Mouse (Mus musculus): ENCODE measurements at regions not wholly inside any gene's neighbourhood (a gene's known extent, or its start where the extent isn't known, plus 50 kb on each side); places are given as distances from the start of the nearest gene placed in this dataset.
"Not testable (repeated sequence)": the region's sequence is repeated elsewhere in the genome, so short reads cannot be mapped to it uniquely, and the experiment has no call there.

DNA sequence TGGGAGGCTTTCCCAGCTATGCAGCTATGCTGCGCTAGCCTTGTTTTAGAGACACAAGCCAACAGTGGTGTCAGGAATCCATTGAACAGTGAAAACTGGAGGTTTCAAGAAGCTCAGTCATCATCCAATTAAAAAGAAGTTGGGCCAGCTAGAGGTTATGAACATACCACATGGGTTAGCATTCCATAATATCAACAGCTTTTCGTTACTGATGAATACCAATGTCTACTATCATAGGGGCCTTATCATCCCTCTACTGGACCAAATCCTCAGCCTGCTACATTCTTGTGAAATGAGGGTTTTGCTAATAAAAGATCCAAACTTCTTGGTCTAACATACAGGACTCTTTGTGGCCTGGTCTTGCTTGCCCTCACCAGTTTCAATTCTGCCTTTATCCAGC, 124.8 kb upstream of the Fam78b start:
- DNase-seq (ENCODE audit: extremely low spot score in 1 of 2, low spot score in 2 of 2) = no peak
- intact Hi-C loops (cut with DNase I) = no loop called here

DNA sequence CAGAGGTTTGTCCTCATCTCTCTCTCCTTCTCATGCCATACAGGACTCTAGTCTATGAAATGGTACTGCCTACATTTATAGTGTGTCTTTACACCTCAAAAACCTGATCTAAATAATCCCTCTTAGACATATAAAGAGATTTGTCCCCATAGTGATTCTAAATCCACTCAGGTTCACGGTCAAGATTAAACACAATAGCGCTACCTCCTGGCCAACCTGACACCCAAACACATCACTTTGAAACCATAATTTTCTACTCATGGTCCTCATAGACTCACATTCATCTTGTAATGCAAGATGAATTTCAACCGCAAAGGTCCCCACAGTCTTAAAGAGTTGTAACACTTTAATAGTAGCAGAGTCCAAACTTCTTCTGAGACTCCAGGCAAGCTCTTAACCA, 118.0 kb upstream of the Fam78b start:
- intact Hi-C loops (cut with DNase I) = no loop called here

GRCm38 (mm10) chr1:166895945-166896344, 105.3 kb upstream of the Fam78b start:
- intact Hi-C loops (cut with DNase I) = no loop called here
- DNase-seq (ENCODE audit: extremely low spot score in 1 of 2, low spot score in 2 of 2) = no peak

More for the DNA sequence above, 118.0 kb upstream of the Fam78b start:
- DNase-seq (ENCODE audit: extremely low spot score in 1 of 2, low spot score in 2 of 2) = no peak

GRCm38 (mm10) chr1:166898741-166899140, 102.5 kb upstream of the Fam78b start:
- DNase-seq (ENCODE audit: extremely low spot score in 1 of 2, low spot score in 2 of 2) = no peak
- intact Hi-C loops (cut with DNase I) = no loop called here

- intact Hi-C loops (cut with DNase I) = no loop called here
- DNase-seq (ENCODE audit: extremely low spot score in 1 of 2, low spot score in 2 of 2) = no peak
Measured at GRCm38 (mm10) chr1:166899238-166899637, 102.0 kb upstream of the Fam78b start.

DNA sequence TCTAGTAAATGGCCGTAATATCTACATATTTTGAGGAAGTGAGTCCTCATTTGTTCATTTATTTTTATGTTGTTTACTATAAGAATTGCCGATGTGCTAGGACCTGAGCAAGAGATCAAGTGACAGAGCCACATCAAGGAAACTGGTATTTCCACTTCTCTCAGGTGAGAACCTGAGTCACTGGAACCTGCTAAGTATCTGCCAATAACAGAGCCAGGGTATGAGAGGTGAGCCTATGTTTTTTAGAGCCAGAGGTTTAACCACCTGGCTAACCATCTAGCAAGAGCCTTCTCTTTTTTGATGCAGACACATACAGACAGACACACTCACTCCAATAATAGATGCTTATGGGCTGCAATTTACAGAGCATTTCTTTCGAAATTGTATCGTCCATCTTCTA, 101.2 kb upstream of the Fam78b start:
- no peak for DNase-seq (ENCODE audit: extremely low spot score in 1 of 2, low spot score in 2 of 2)
- intact Hi-C loops (cut with DNase I) = no loop called here

DNA sequence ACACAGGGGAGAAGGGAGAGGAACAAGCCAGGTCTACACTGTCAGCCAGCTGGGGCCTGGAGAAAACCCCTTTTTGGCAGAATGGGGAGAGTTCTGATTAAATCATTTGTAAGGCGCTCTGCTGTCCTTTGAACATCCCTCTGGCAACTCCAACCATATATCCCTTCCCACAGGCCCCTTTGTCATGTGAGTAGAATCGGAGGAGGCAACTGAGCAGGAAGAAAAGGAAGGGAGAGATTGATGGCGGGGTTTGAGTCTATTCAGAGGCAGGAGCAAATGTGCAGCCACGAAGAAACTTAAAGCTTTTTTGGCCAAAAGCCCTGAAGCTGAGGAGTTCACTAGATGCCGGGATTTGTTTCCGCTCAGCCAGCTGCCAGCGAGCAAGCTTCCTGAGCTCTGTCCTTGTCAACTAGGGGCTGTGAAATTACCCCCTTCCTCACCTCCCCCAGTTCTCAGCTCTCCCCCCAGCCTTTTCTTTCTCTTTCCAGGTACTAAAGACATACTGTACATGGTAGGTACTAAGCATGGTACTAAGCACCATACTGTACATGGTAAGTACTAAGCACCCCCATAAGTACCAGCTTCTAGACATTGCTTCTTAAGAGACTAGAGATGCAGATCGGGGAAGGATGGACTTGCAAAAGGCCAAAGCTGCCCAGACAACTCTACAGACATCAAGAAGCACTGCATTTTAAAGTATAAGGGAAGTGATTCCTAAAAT, 100.6 kb upstream of the Fam78b start:
- intact Hi-C loops (cut with DNase I) = no loop called here
- no peak for DNase-seq (ENCODE audit: extremely low spot score in 1 of 2, low spot score in 2 of 2)

DNA sequence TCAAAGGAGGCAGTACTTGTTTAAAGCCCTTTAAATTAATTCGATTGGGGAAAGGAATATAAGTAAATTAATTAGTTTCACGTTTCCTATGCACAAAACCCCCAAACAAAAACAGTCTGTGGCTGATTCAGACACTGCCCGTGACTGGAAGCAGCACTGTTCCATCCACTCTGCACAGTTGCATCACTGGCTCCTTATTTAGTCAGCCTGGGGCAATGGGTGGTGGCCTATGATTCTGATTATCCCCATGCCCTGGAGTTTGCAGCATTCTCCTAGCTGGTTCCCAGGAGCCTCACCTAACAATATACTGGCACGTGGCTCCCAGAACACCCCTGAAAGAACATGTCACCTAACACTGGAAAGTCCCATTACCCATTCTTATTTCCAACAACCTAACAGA, 99.6 kb upstream of the Fam78b start:
- intact Hi-C loops (cut with DNase I) = no loop called here
- no peak for DNase-seq (ENCODE audit: extremely low spot score in 1 of 2, low spot score in 2 of 2)

DNA sequence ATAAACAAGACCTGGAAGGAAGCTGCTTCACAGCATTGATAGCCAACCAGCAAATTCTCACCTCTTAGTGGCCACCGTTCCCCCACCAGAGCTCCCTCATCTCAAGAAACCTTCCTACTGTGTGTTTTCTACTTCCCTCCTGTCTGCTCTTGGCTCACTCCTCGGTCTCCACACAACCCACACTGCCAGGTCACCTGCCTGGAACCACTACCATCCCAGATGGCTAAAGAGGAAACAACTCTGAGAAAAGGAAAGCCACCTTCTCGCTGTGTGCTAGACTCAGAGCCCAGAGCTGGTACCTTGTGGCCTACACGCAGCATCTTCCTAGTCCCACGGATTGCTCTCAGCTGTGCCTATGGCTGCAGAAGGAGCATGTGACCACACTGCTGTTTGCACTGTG, 97.8 kb upstream of the Fam78b start:
- intact Hi-C loops (cut with DNase I) = no loop called here
- no peak for DNase-seq (ENCODE audit: extremely low spot score in 1 of 2, low spot score in 2 of 2)

DNA sequence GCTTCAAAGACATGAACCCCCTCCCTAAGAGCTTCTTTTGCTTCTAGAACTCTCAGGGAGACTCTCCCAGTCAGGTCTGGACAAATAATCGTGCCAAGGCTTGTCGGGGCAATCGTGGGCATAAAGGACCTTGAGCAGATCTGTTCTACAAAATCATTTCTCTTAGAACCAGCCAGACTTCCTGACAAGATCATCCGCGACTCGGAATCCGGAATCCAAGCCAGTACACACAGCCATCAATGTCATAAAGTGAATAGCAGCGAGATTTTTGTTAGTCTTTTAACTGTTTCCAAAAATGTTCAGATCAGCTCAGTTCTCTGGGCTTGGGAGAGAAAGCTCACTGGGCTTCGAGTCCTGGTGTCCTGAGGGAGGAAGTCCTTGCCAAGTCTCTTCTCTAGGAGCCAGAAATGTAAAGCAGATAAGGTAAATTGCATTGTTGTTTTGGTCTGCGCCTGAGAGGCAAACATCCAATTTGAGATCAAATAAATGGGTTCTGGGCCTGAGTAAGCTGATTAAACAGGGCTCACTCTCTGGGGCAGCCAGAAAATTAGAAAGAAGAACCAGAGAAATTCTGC, 92.9 kb upstream of the Fam78b start:
- DNase-seq (ENCODE audit: extremely low spot score in 1 of 2, low spot score in 2 of 2) = no peak
- intact Hi-C loops (cut with DNase I) = no loop called here

DNA sequence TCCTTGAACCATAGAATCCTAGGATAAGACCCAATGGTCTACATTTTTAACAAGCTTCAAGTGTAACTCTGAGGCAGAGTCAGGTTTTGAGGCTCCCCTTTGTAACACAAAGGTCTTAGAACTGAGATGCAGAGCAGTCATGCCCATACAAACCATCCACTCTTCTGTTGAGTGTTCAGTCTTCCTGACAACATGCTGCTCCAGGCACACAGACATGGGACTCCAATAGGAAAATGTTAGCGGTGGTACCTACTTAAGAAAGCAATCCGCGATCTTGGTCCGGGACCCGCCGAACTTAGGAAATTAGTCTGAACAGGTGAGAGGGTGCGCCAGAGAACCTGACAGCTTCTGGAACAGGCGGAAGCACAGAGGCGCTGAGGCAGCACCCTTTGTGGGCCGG, 89.0 kb upstream of the Fam78b start:
- intact Hi-C loops (cut with DNase I); DNase-seq (ENCODE audit: extremely low spot score in 1 of 2, low spot score in 2 of 2): not testable (repeated sequence)

DNA sequence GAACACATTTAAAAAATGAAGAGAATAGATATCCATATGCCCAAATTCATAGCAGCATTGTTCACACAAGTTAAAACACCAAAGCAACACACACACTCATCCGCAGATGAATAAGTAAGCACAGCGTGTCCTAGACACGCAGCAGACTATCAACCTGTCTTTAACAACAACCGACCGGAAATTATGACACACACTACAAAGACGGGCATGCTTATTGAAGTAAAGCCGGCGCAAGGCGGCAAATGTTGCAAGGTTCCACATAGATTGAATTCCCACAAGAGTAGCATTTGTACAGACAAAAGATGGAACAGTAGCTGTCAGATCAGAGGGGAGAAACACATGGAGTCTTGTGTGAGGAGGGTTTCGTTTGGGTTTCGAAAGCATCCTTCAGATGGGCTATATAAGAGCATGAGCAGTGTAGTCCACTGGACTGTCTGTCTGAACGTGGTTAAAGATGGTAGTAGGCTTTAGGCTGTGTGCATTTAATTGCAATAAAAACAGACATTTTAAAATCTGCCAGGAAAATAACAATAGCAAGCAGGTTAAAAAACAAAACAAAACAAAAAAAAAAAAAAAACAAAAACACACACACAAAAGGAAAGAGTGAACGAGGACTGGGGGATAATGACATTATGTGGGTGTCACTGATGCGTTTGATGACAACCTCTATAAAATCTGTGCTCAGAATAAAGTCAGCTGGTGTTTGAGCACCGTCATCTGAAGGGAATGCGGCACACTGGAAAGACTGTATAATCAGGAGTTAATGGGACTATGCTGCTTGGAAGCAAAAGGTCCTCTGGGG, 78.1 kb upstream of the Fam78b start:
- no peak for DNase-seq (ENCODE audit: extremely low spot score in 1 of 2, low spot score in 2 of 2)
- intact Hi-C loops (cut with DNase I) = no loop called here

GRCm38 (mm10) chr1:166923713-166923975, 77.6 kb upstream of the Fam78b start:
- intact Hi-C loops (cut with DNase I) = no loop called here
- no peak for DNase-seq (ENCODE audit: extremely low spot score in 1 of 2, low spot score in 2 of 2)

DNA sequence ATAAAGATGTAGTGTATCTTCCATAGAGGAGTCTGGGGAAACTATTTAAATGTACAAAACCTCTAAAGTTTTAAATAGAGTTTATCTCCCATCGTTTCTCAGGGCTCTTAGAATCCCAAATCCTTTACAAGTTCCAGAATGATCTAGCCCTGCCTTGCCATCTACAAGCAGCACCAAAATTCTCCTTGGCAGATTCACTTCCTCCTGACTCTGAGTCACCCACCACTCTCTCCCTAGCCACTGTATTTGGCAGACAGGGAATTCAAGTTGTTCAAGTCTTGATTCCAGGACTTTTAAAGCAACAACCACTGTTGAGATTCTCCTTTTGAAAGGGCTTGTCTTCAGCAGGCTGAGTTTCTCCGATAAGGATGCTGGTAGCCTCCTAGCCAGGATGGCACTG, 77.1 kb upstream of the Fam78b start:
- intact Hi-C loops (cut with DNase I) = no loop called here
- DNase-seq (ENCODE audit: extremely low spot score in 1 of 2, low spot score in 2 of 2) = no peak

- intact Hi-C loops (cut with DNase I) = no loop called here
- DNase-seq (ENCODE audit: extremely low spot score in 1 of 2, low spot score in 2 of 2) = no peak
Measured at GRCm38 (mm10) chr1:166926078-166926477, 75.1 kb upstream of the Fam78b start.

GRCm38 (mm10) chr1:166939744-166940143, 61.5 kb upstream of the Fam78b start:
- intact Hi-C loops (cut with DNase I); DNase-seq (ENCODE audit: extremely low spot score in 1 of 2, low spot score in 2 of 2): not testable (repeated sequence)

- intact Hi-C loops (cut with DNase I); DNase-seq (ENCODE audit: extremely low spot score in 1 of 2, low spot score in 2 of 2): not testable (repeated sequence)
Measured at GRCm38 (mm10) chr1:166940146-166941076, 60.8 kb upstream of the Fam78b start.

- intact Hi-C loops (cut with DNase I) = no loop called here
Measured at GRCm38 (mm10) chr1:166942201-166942600, 59.0 kb upstream of the Fam78b start.

GRCm38 (mm10) chr1:166944540-166944939, 56.7 kb upstream of the Fam78b start:
- no peak for DNase-seq (ENCODE audit: extremely low spot score in 1 of 2, low spot score in 2 of 2)
- intact Hi-C loops (cut with DNase I) = no loop called here

More at GRCm38 (mm10) chr1:166942201-166942600, 59.0 kb upstream of the Fam78b start:
- no peak for DNase-seq (ENCODE audit: extremely low spot score in 1 of 2, low spot score in 2 of 2)

Measured in left cerebral cortex, postnatal 10 days (tissue).